Mouse (Mus musculus) common myeloid progenitor, adult 5-6 weeks (primary cell): ENCODE measurements at regions not wholly inside any gene's neighbourhood (a gene's known extent, or its start where the extent isn't known, plus 50 kb on each side); places are given as distances from the start of the nearest gene placed in this dataset.

Experiments
- ATAC-seq: replicated peaks from 2 replicates; pipeline ENCODE4 v1.8.0; 2016; ENCODE audit warnings: low read depth, mild to moderate bottlenecking, moderate TSS enrichment, inconsistent platforms; ENCODE audit not compliant: poor library complexity, severe bottlenecking

DNA sequence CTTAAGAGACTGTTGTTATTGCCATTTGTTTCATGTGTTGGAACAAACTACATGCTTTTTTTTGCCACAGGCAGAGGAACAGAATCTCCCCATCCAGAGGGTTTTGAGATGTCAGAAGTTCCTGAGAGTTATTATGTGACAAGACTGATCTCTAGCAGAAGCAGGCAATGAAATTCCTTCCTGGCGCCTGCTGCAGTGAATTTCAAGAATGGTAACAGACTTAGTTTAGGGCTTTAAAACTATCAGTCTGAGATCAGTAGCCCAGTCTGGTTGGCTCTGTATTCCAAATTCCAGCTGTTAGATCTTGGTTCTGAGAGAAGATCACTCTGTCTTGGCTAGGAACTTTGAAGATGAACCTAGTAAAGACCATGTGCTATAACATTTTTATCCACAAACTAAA lies 749.2 kb upstream of the Marcks start:
- no peak for ATAC-seq

- ATAC-seq = no peak
Measured at GRCm38 (mm10) chr10:37880841-37881240, 742.1 kb upstream of the Marcks start.

GRCm38 (mm10) chr10:37873925-37874324 lies 735.2 kb upstream of the Marcks start:
- no peak for ATAC-seq

- ATAC-seq = no peak
Measured at GRCm38 (mm10) chr10:37861001-37861400, 722.3 kb upstream of the Marcks start.

GRCm38 (mm10) chr10:37849291-37849846 lies 710.6 kb upstream of the Marcks start:
- ATAC-seq = no peak

DNA sequence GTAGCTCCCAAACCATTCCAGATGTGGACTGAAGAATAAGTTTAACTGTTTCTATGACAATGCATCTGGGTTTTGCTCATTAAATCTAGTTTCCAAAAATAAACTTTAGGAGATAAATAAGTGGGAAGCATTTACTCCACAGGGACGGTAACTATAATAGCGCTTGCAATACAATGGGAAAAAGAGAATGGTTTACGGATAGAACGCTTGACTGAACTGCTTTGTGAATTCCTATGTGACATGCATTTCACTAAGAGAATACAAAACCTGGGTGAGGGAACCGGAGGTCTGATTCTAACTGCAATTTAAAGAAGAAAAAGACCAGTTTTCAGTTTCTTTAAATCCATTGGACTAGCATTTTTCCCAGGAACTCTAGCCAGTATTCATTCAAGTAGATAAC lies 704.1 kb upstream of the Marcks start:
- no peak for ATAC-seq

DNA sequence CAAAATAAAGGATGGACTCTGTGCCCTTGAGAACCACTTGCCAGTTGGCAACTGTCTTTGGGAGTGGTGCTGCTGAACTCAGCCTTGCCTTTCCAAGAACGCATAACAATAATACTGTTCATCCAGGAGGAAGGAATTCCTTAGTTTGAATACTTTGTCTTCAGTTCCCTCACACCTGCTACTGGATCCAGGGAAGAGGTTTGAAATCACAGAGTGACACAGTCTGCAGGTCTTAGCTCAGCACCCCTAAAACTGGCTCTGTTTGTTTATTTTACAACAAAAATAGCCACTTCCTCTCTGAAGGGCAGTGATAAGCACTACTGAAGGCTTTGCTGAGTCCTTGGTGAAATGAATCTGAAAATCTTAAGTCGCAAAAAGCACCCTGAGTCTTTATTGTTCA lies 703.1 kb upstream of the Marcks start:
- ATAC-seq = no peak

- no peak for ATAC-seq
Measured at GRCm38 (mm10) chr10:37837721-37838120, 699.0 kb upstream of the Marcks start.

GRCm38 (mm10) chr10:37813026-37813425 lies 674.3 kb upstream of the Marcks start:
- ATAC-seq = no peak

DNA sequence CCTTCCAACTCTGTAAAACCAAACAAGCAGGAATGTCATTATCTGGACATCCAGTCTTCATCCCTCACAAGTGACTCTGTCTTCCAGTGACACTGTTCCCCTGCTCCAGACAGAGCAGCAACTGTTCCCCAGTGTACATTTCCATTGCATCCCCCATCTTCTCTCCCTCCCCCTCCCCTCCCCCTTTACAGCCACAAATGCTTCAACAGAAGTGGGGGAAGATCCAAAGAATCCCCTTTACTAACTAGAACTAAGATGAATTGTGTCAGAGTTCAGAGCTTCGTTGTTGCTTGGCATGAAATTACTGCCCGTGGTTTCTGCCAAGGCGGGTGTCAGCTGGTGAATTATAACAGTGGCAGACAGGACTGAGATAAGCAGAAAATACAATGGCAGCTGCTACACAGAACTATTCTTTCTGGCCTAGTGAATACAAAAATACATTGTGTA lies 673.7 kb upstream of the Marcks start:
- no peak for ATAC-seq

DNA sequence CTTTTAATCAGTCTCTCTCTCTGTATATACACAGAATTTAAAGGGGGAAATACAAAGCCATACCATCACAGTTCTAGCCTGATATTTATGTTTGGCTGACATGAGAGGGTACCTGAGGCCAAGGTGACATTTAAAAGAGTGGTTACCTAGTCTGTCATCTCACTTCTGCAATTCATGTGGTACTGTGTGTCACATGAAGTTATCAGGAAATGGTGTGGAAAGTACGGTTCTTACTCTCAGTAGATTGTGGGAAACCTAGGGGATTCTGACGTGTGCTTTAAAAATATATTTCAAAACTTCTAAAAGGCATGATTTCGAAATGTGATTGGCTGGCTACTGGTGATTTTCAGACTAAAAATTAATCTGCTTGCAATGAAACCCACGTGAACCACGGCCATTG lies 673.1 kb upstream of the Marcks start:
- 0 out of 2 replicates have a peak, but pooled peaks have one; percentile 42 for ATAC-seq

DNA sequence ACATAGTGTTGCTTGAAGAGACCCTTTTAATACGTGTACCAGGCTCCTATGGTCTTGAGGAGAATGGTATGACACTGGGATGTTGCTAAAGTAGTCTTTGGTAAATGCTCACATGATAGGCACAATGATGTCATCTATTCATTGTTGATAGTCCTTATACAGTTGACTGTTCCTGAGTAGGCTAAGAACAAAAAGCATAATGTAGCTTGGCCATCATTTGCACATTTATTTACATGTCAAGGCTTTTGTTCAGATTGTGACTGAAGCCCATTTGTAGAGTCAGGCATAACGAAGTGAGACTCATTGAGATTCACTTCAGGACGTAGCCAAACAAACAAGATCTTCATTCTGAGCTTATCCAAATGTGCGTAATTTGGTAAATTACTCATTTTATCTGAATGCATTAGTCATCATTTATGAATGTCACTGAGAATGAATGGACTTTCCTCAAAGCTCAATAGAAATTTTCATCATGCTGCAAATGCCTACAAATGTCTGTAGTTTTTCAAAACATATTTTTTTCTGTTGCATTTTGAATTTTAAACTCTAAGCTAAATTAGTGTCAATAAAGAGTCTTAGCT lies 664.6 kb upstream of the Marcks start:
- ATAC-seq = no peak

- ATAC-seq = no peak
Measured at GRCm38 (mm10) chr10:37799397-37799796, 660.7 kb upstream of the Marcks start.

GRCm38 (mm10) chr10:37798285-37798684 lies 659.6 kb upstream of the Marcks start:
- ATAC-seq = no peak

GRCm38 (mm10) chr10:37797701-37798100 lies 659.0 kb upstream of the Marcks start:
- ATAC-seq = no peak

GRCm38 (mm10) chr10:37792878-37793277 lies 654.2 kb upstream of the Marcks start:
- peak; percentile 18; the same call in 1 of the 2 replicates for ATAC-seq

GRCm38 (mm10) chr10:37788049-37788448 lies 649.3 kb upstream of the Marcks start:
- no peak for ATAC-seq

GRCm38 (mm10) chr10:37779383-37780302 lies 640.9 kb upstream of the Marcks start:
- ATAC-seq = no peak

DNA sequence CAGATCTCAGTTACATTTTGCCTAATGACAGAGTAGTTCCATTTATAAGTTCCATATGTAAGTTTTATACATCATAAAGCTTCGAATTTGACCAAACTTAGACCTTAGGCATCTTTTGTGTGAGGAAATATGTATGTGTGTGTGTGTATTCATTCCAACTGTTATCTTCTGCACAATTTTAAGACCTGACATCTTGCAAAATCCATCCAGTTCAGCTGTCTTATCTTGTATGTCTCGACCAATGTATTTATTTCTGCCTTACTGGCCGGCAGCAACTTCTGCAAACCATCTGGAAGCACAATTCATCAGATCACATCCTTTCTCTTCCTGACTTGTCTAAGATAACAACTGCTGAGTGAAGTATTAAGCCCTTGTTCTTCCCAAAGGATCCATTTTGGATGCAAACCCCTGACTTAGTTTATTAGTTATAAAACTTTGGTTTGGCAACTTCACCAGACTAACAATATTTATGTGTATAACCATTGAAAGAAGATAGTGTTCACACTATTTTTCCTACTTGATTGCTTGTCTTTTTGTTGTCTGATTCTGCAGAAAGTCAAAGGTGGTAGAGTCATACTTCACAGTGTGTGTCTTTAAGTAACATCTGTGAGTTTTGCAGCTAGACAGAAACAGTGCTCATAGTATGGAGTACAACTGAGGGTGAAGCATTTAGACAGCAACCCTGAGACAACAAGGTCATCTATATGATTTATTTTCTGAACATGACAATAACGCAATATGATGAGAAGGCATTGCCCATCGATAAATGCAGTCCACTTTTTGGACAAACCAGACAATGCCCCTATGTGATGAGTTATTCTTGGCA lies 622.0 kb upstream of the Marcks start:
- no peak for ATAC-seq

- ATAC-seq = no peak
Measured at GRCm38 (mm10) chr10:37741581-37741980, 602.9 kb upstream of the Marcks start.
